Mouse (Mus musculus): ENCODE results near the gene Rab34. TPM values are rescaled to one million over a fixed set of nuclear protein-coding genes. Genes with fewer than 3 reads are reported as not detected.

Rab34 gene
- polyA plus RNA-seq, 1 experiment from 2014 or later: 53.2 TPM

DNA sequence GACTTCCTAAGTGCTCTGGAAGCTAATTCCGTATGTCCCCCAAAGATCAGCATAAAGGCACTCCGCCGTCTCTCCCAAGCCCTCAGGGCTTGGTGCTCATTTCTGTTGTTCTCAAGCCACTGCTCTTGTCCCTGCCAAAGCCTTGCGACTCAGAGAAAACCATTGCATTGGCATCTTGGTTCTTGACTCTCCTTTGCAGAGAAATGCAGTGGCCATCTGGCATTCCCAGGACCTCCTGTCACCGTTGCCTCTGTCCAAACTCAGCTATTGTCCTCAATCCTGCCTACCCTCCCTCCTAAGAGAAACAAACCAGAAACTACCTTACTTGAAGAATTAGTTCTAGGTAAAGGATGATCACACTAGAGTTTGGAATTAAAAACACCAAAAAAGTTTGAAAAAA is 32.6 kb upstream of the Rab34 start:
- H3K9ac ChIP-seq: no peak overlapping the region
- 64% methylated on average over 5 of the region's 5 CpGs for WGBS
- no peak overlapping the region for H3K4me3 ChIP-seq (replicated peaks; ENCODE audit: low read length)
- no peaks in the 10 kb centered on the region for H3K9me3 ChIP-seq (ENCODE audit: control insufficient read depth, low read length)
- no peak for ATAC-seq (ENCODE audit: low FRiP score)
- peaks cover 12% of the 10 kb centered on the region for H3K4me1 ChIP-seq (replicated peaks; ENCODE audit: control insufficient read depth, insufficient read depth, low read length)
- no peak overlapping the region for H3K27ac ChIP-seq
- no peaks in the 10 kb centered on the region for H3K27me3 ChIP-seq (ENCODE audit: control insufficient read depth, insufficient read depth, low read length)
- H3K36me3 ChIP-seq (replicated peaks; ENCODE audit: control insufficient read depth, insufficient read depth): peaks cover 96% of the 10 kb centered on the region
- no peak overlapping the region for H3K4me2 ChIP-seq (replicated peaks)
- DNase-seq (ENCODE audit: low spot score): no peak

DNA sequence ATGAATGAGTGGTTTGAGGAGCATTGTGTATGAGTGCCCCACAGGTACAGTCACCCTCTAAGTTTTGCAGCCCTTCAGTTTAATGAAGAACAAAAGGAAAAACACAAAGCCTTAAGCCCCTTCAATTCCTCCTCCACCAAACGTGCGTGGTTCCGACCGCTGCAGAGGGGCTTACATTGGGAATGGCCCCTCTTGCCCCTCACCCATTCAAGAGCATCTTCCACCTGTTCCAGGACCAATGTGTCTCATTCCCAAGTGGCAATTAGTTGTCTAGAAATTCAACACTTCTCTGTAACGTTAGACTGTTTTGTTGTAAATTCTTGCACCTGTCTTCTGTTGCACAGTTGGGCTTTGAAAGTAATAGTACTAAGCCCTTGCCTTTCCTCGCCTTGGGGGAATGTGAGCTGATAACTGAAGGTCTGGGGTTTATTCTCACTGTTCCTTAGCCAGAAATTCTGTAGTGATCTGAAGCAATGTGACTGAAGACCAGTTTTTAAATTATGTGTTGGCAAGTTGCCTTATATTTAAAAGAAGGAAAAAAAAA is 32.0 kb upstream of the Rab34 start:
- H3K9ac ChIP-seq: no peak overlapping the region
- no peaks in the 10 kb centered on the region for H3K27me3 ChIP-seq (ENCODE audit: control insufficient read depth, insufficient read depth, low read length)
- WGBS: 77% methylated on average over 6 of the region's 6 CpGs
- ATAC-seq (ENCODE audit: low FRiP score): no peak
- no peaks in the 10 kb centered on the region for H3K9me3 ChIP-seq (ENCODE audit: control insufficient read depth, low read length)
- no peak overlapping the region for H3K4me3 ChIP-seq (replicated peaks; ENCODE audit: low read length)
- H3K27ac ChIP-seq: no peak overlapping the region
- no peak for DNase-seq (ENCODE audit: low spot score)
- peaks cover 96% of the 10 kb centered on the region for H3K36me3 ChIP-seq (replicated peaks; ENCODE audit: control insufficient read depth, insufficient read depth)
- peaks cover 12% of the 10 kb centered on the region for H3K4me1 ChIP-seq (replicated peaks; ENCODE audit: control insufficient read depth, insufficient read depth, low read length)
- H3K4me2 ChIP-seq (replicated peaks): no peak overlapping the region

- H3K27ac ChIP-seq: no peak overlapping the region
These were observed 29.1 kb upstream of the Rab34 start for GRCm38 (mm10) chr11:78159096-78159495.

DNA sequence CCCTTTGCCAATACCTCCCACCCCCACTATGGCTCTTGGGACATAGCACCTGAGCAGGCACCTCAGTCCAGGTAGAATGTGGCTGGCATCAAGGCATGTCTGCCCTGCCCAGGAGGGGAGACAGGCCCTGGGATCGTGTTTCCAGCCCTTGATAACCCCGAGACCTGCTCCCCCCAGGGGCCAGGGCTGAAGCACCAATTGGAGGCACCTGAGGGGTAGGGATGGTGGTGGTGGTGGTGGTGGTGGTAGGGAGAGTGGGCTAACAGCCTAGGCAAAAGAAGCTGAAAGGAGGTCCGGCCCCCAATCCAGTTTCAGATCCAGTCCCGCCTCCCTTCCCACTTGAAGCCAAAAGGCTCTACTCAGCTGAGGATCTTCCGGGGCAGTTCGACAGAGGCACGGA is 28.7 kb upstream of the Rab34 start:
- 78% methylated on average over 7 of the region's 7 CpGs for WGBS
- Histone ChIP-seq H3K4me3 (replicated peaks; ENCODE audit: low read length) (no peak overlapping the region), H3K27me3 (ENCODE audit: control insufficient read depth, insufficient read depth, low read length) (no peaks in the 10 kb centered on the region), H3K9ac (no peak overlapping the region), H3K4me2 (replicated peaks) (no peak overlapping the region), H3K27ac (no peak overlapping the region), H3K36me3 (replicated peaks; ENCODE audit: control insufficient read depth, insufficient read depth) (peaks cover 81% of the 10 kb centered on the region), H3K9me3 (ENCODE audit: control insufficient read depth, low read length) (no peaks in the 10 kb centered on the region), H3K4me1 (replicated peaks; ENCODE audit: control insufficient read depth, insufficient read depth, low read length) (peaks cover 19% of the 10 kb centered on the region)
- ATAC-seq (ENCODE audit: low FRiP score) (no peak), DNase-seq (ENCODE audit: low spot score) (no peak)

More at GRCm38 (mm10) chr11:78159096-78159495, 29.1 kb upstream of the Rab34 start:
- ATAC-seq (ENCODE audit: low FRiP score): peak; percentile 64
- no peak overlapping the region for H3K9ac ChIP-seq
- H3K27me3 ChIP-seq (ENCODE audit: control insufficient read depth, insufficient read depth, low read length): no peaks in the 10 kb centered on the region
- peaks cover 85% of the 10 kb centered on the region for H3K36me3 ChIP-seq (replicated peaks; ENCODE audit: control insufficient read depth, insufficient read depth)
- H3K4me3 ChIP-seq (replicated peaks; ENCODE audit: low read length): no peak overlapping the region
- WGBS: 33% methylated on average over 2 of the region's 2 CpGs
- H3K4me2 ChIP-seq (replicated peaks): no peak overlapping the region
- no peaks in the 10 kb centered on the region for H3K9me3 ChIP-seq (ENCODE audit: control insufficient read depth, low read length)
- H3K4me1 ChIP-seq (replicated peaks; ENCODE audit: control insufficient read depth, insufficient read depth, low read length): peaks cover 19% of the 10 kb centered on the region
- peak; percentile 80 for DNase-seq (ENCODE audit: low spot score)

- Histone ChIP-seq H3K4me2 (replicated peaks) (no peak overlapping the region), H3K27me3 (ENCODE audit: control insufficient read depth, insufficient read depth, low read length) (no peaks in the 10 kb centered on the region), H3K4me1 (replicated peaks; ENCODE audit: control insufficient read depth, insufficient read depth, low read length) (peaks cover 19% of the 10 kb centered on the region), H3K27ac (no peak overlapping the region), H3K4me3 (replicated peaks; ENCODE audit: low read length) (no peak overlapping the region), H3K9me3 (ENCODE audit: control insufficient read depth, low read length) (no peaks in the 10 kb centered on the region), H3K9ac (no peak overlapping the region), H3K36me3 (replicated peaks; ENCODE audit: control insufficient read depth, insufficient read depth) (peaks cover 74% of the 10 kb centered on the region)
- no peak for DNase-seq (ENCODE audit: low spot score)
- no peak for ATAC-seq (ENCODE audit: low FRiP score)
- 91% methylated on average over 18 of the region's 18 CpGs for WGBS
These were observed 28.1 kb upstream of the Rab34 start for GRCm38 (mm10) chr11:78160171-78160570.

- no peaks in the 10 kb centered on the region for H3K27me3 ChIP-seq (ENCODE audit: control insufficient read depth, insufficient read depth, low read length)
- no peak overlapping the region for H3K4me3 ChIP-seq (replicated peaks; ENCODE audit: low read length)
- ATAC-seq (ENCODE audit: low FRiP score): no peak
- 87% methylated on average over 3 of the region's 3 CpGs for WGBS
- H3K27ac ChIP-seq: no peak overlapping the region
- H3K9ac ChIP-seq: no peak overlapping the region
- peaks cover 19% of the 10 kb centered on the region for H3K4me1 ChIP-seq (replicated peaks; ENCODE audit: control insufficient read depth, insufficient read depth, low read length)
- no peak for DNase-seq (ENCODE audit: low spot score)
- H3K9me3 ChIP-seq (ENCODE audit: control insufficient read depth, low read length): no peaks in the 10 kb centered on the region
- H3K36me3 ChIP-seq (replicated peaks; ENCODE audit: control insufficient read depth, insufficient read depth): peaks cover 69% of the 10 kb centered on the region
- H3K4me2 ChIP-seq (replicated peaks): no peak overlapping the region
These were observed 27.6 kb upstream of the Rab34 start for GRCm38 (mm10) chr11:78160675-78161074.

DNA sequence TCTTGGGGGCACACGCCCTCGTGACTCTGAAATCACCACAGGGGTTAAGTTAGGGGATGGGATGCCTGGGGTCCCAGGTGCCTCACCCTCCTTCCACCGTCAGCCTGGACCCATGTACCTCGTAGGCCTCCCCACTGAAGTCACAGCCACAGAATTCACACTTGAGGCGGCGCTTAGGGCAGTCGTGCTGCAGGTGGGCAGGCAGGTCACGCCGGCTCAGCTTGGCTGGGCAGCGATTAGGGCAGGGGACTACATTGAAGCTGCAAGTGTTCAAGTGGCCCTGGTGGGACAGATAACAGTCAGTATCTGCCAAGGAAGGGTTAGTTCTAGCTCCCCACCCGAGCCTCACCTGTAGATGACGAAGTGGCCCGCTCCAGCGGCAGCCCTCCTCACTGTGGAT is 27.1 kb upstream of the Rab34 start:
- Histone ChIP-seq H3K4me2 (replicated peaks) (no peak overlapping the region), H3K4me3 (replicated peaks; ENCODE audit: low read length) (no peak overlapping the region), H3K9me3 (ENCODE audit: control insufficient read depth, low read length) (no peaks in the 10 kb centered on the region), H3K9ac (no peak overlapping the region), H3K4me1 (replicated peaks; ENCODE audit: control insufficient read depth, insufficient read depth, low read length) (peaks cover 24% of the 10 kb centered on the region), H3K36me3 (replicated peaks; ENCODE audit: control insufficient read depth, insufficient read depth) (peaks cover 64% of the 10 kb centered on the region), H3K27me3 (ENCODE audit: control insufficient read depth, insufficient read depth, low read length) (no peaks in the 10 kb centered on the region), H3K27ac (no peak overlapping the region)
- 94% methylated on average over 14 of the region's 14 CpGs for WGBS
- ATAC-seq (ENCODE audit: low FRiP score) (no peak), DNase-seq (ENCODE audit: low spot score) (no peak)

DNA sequence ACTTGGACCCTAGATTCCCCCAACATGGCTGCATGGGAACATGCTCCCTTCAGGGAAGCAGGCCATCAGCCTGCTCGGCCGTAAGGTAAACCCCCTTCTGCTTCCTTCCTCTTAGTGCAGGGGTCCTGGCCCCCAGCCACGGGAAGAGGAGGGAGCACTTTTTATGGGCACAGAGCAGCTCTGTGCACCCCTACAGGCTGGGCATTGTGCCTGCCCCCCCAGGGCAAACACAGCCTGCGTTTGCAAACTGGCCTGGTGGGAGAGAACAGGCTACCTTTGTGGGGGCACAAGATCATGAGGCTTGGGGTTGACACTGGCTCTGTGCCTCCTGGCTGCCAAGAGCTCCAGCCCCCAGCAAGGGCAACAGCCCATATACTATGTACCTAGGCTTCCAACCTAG is 26.3 kb upstream of the Rab34 start:
- Histone ChIP-seq H3K27me3 (ENCODE audit: control insufficient read depth, insufficient read depth, low read length) (no peaks in the 10 kb centered on the region), H3K4me2 (replicated peaks) (peak overlapping the region; percentile 79), H3K9ac (0 out of 2 replicates have a peak overlapping the region, but pooled peaks have one; percentile 100), H3K4me1 (replicated peaks; ENCODE audit: control insufficient read depth, insufficient read depth, low read length) (peaks cover 25% of the 10 kb centered on the region), H3K27ac (peak overlapping the region; percentile 97), H3K9me3 (ENCODE audit: control insufficient read depth, low read length) (no peaks in the 10 kb centered on the region), H3K4me3 (replicated peaks; ENCODE audit: low read length) (0 out of 2 replicates have a peak overlapping the region, but pooled peaks have one; percentile 96), H3K36me3 (replicated peaks; ENCODE audit: control insufficient read depth, insufficient read depth) (peaks cover 56% of the 10 kb centered on the region)
- ATAC-seq (ENCODE audit: low FRiP score) (no peak), DNase-seq (ENCODE audit: low spot score) (no peak)
- WGBS: 58% methylated on average over 4 of the region's 4 CpGs

DNA sequence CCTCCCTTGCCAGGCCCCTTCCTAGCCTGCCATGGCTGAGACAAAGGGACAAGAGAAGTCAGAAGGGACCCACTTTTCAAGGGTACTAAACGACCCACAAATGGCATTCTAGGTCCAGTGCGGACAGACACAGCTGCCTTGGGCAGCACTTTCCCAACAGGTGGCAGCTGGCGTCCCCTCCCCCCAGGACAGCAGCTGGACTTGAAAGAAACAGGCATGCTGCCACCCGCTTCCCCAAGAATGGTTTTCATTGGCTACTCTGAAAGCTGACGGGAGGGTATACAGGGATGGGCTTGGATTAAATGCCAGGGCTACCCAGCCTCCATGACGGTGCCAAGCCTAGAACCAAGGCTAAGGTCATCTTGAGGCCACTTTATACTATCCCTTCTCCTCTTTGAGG is 25.7 kb upstream of the Rab34 start:
- peak overlapping the region; percentile 97 for H3K27ac ChIP-seq
- peak overlapping the region; percentile 100 for H3K9ac ChIP-seq
- peak overlapping the region; percentile 96 for H3K4me3 ChIP-seq (replicated peaks; ENCODE audit: low read length)
- H3K4me2 ChIP-seq (replicated peaks): peak overlapping the region; percentile 79
- ATAC-seq (ENCODE audit: low FRiP score) (no peak), DNase-seq (ENCODE audit: low spot score) (no peak)
- H3K27me3 ChIP-seq (ENCODE audit: control insufficient read depth, insufficient read depth, low read length): no peaks in the 10 kb centered on the region
- peaks cover 25% of the 10 kb centered on the region for H3K4me1 ChIP-seq (replicated peaks; ENCODE audit: control insufficient read depth, insufficient read depth, low read length)
- H3K36me3 ChIP-seq (replicated peaks; ENCODE audit: control insufficient read depth, insufficient read depth): peaks cover 51% of the 10 kb centered on the region
- 34% methylated on average over 6 of the region's 6 CpGs for WGBS
- no peaks in the 10 kb centered on the region for H3K9me3 ChIP-seq (ENCODE audit: control insufficient read depth, low read length)

DNA sequence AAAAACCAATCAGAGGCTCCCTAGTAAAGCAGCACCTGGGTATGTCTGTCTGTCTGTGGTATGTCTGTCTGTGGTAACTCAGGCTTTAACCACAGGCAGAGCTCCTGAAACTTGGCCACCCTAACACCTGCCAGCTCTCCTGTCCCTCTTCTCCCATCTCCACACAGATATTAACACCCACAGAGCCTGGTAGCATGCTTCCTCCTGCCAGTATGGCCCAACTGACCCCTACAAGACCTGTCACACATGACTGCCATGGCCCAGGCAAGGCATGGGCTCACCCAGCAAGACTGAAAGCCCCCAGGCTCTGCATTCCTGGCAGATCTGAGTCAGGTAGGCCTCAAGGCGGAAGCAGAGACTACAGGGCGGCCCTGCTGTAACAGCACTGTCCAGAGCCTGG is 25.2 kb upstream of the Rab34 start:
- no peaks in the 10 kb centered on the region for H3K27me3 ChIP-seq (ENCODE audit: control insufficient read depth, insufficient read depth, low read length)
- peak overlapping the region; percentile 97 for H3K27ac ChIP-seq
- no peak for ATAC-seq (ENCODE audit: low FRiP score)
- H3K9me3 ChIP-seq (ENCODE audit: control insufficient read depth, low read length): no peaks in the 10 kb centered on the region
- peak overlapping the region; percentile 100 for H3K9ac ChIP-seq
- 80% methylated on average over 2 of the region's 2 CpGs for WGBS
- H3K4me3 ChIP-seq (replicated peaks; ENCODE audit: low read length): peak overlapping the region; percentile 96
- peak overlapping the region; percentile 79 for H3K4me2 ChIP-seq (replicated peaks)
- no peak for DNase-seq (ENCODE audit: low spot score)
- H3K4me1 ChIP-seq (replicated peaks; ENCODE audit: control insufficient read depth, insufficient read depth, low read length): peaks cover 25% of the 10 kb centered on the region
- H3K36me3 ChIP-seq (replicated peaks; ENCODE audit: control insufficient read depth, insufficient read depth): peaks cover 46% of the 10 kb centered on the region
